Mouse (Mus musculus): ENCODE results near the gene Tpst2.

DNA sequence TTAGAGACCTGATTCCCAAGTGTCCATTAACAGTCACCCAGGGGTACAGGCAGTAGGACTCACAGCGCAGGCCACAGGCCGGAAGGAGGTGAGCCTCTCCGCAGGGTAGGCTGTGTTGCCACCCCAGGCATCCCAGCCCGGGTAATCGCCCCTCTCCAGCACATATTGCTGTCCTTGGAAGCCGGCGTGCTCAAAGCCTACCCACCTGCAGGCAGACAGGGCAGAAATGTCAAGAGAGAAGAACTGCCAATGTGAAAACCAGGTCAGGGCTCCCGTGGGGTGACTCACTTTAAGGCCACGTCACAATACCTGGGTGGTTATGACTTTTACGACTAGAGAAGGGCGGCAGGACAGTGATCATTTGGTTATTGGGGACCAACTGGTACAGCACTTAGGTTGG is 27.4 kb upstream of the Tpst2 start:
- no peak for TF ChIP-seq CTCF (conservative IDR thresholded peaks at IDR 0.05; ENCODE audit: insufficient read depth, insufficient read length, low read depth, low read length)
- TF ChIP-seq POLR2A (IDR thresholded peaks at IDR 0.05; ENCODE audit: low read depth, low read length), result no peak

Data from kidney, adult 2 months (tissue).